Mouse (Mus musculus) left cerebral cortex, postnatal 14 days (tissue): Measurements from ENCODE around the gene Stxbp2. TPM values are rescaled to one million over a fixed set of nuclear protein-coding genes. Genes with fewer than 3 reads are reported as not detected.

Source experiments
- DNase-seq, 2 experiments: peaks; one replicate each; pipeline ENCODE4 v3.0.0; 2021 to 2022; ENCODE audit warnings: low spot score in 2 of 2, mixed read lengths in 1 of 2
- intact Hi-C: fragments of 180-260 bp; cut with DNase I; formaldehyde crosslinking; loops from one replicate; pipeline ENCODE4 v1.15.1; 2025
- total RNA-seq, 2 experiments: library from RNA; stranded (reverse); gene quantifications; 2 replicates each; pipeline ENCODE4 v1.2.3; 2021

The Stxbp2 gene
- total RNA-seq, 2 experiments from 2014 or later: 39.2 to 50.8 TPM

GRCm38 (mm10) chr8:3625445-3625844, 5.3 kb upstream of the Stxbp2 start, which contains the start of gene Pcp2:
Gene Pcp2, minus strand, starts transcription at chr8:3625545.
- DNase-seq: no peak
- intact Hi-C loops: no loop called here

GRCm38 (mm10) chr8:3626971-3627370, 3.8 kb upstream of the Stxbp2 start:
- DNase-seq: no peak
- intact Hi-C loops: no loop called here

- intact Hi-C loops: no loop called here
- peak; percentile 55 to 61 for DNase-seq
Observed at GRCm38 (mm10) chr8:3628014-3628413, 2.7 kb upstream of the Stxbp2 start.

- no peak for DNase-seq
- intact Hi-C loops: no loop called here
Observed at GRCm38 (mm10) chr8:3631478-3631875, 722 bp downstream of the Stxbp2 start.

GRCm38 (mm10) chr8:3645804-3646203, 15.0 kb downstream of the Stxbp2 start:
- peak in 1 of 2 experiments; percentile 33 for DNase-seq
- intact Hi-C loops: no loop called here

- DNase-seq: no peak
- intact Hi-C loops: no loop called here
Observed at GRCm38 (mm10) chr8:3646824-3647531, 16.2 kb downstream of the Stxbp2 start.

- intact Hi-C loops: no loop called here
- no peak for DNase-seq
Observed at GRCm38 (mm10) chr8:3647561-3647960, 16.8 kb downstream of the Stxbp2 start.

GRCm38 (mm10) chr8:3648268-3648667, 17.5 kb downstream of the Stxbp2 start:
- intact Hi-C loops: no loop called here
- DNase-seq: no peak

GRCm38 (mm10) chr8:3648990-3649389, 18.2 kb downstream of the Stxbp2 start:
- intact Hi-C loops: no loop called here

GRCm38 (mm10) chr8:3652845-3653244, 22.1 kb downstream of the Stxbp2 start:
- DNase-seq: no peak
- intact Hi-C loops: no loop called here

More at GRCm38 (mm10) chr8:3648990-3649389, 18.2 kb downstream of the Stxbp2 start:
- no peak for DNase-seq

GRCm38 (mm10) chr8:3654726-3655508, 24.2 kb downstream of the Stxbp2 start:
- DNase-seq: no peak
- intact Hi-C loops: no loop called here

GRCm38 (mm10) chr8:3655526-3655925, 24.8 kb downstream of the Stxbp2 start, which contains the start of gene Retn:
Gene Retn, plus strand, starts transcription at chr8:3655770.
- intact Hi-C loops: no loop called here
- no peak for DNase-seq

- intact Hi-C loops: no loop called here
- peak; percentile 49 to 66 for DNase-seq
Observed at GRCm38 (mm10) chr8:3656725-3657381, 26.1 kb downstream of the Stxbp2 start.

- DNase-seq: no peak
- intact Hi-C loops: no loop called here
Observed at GRCm38 (mm10) chr8:3660889-3661288, 30.1 kb downstream of the Stxbp2 start.

GRCm38 (mm10) chr8:3664405-3664804, 33.6 kb downstream of the Stxbp2 start:
- intact Hi-C loops: no loop called here
- DNase-seq: no peak

- DNase-seq: no peak
- intact Hi-C loops: no loop called here
Observed at GRCm38 (mm10) chr8:3665507-3665906, 34.8 kb downstream of the Stxbp2 start, which contains the start of gene Mcemp1. Gene Mcemp1, plus strand, starts transcription at chr8:3665754.

- intact Hi-C loops: no loop called here
Observed at GRCm38 (mm10) chr8:3670388-3670787, 39.6 kb downstream of the Stxbp2 start.

GRCm38 (mm10) chr8:3671980-3672491, 41.3 kb downstream of the Stxbp2 start, which contains the start of gene Fcor:
Gene Fcor, minus strand, starts transcription at chr8:3672362.
- DNase-seq: peak; percentile 89 to 93
- intact Hi-C loops: loop anchor here (2.0 kb wide), 1 partner anchor 113 kb away; no protein-coding TSS in a partner anchor

More at GRCm38 (mm10) chr8:3670388-3670787, 39.6 kb downstream of the Stxbp2 start:
- DNase-seq: no peak

GRCm38 (mm10) chr8:3674671-3675070, 43.9 kb downstream of the Stxbp2 start:
- DNase-seq: no peak
- intact Hi-C loops: no loop called here
